Mouse (Mus musculus) midbrain, embryonic 11.5 days (tissue): ENCODE measurements around the gene Elmo1. TPM values are rescaled to one million over a fixed set of nuclear protein-coding genes. Genes with fewer than 3 reads are reported as not detected.
A peak's percentile ranks its signal among the peaks of the same experiment; 100 is the strongest.

Experiments
- ATAC-seq: fragments of 200-750 bp; cut with Nextera tagmentation; 2 replicates; pipeline ENCODE4 v1.8.0; 2017; ENCODE audit warnings: moderate TSS enrichment, moderate library complexity; ENCODE audit not compliant: low FRiP score
- DNase-seq: peaks from one replicate; pipeline ENCODE4 v3.0.0; 2015; ENCODE audit warnings: low spot score; ENCODE audit errors: missing footprints
- H3K27ac ChIP-seq: fragments of 300-500 bp; sonication (generic); 2 replicates; pipeline ENCODE4 v1.5.1; 2014; ENCODE audit warnings: low read depth, low read length
- H3K27me3 ChIP-seq: fragments of 300-500 bp; sonication (generic); 2 replicates; pipeline ENCODE4 v1.6.1; 2014; ENCODE audit warnings: mild to moderate bottlenecking, low read length, moderate library complexity, mixed read lengths; ENCODE audit not compliant: control insufficient read depth, insufficient read depth
- H3K36me3 ChIP-seq: fragments of 300-500 bp; sonication (generic); 2 replicates; pipeline ENCODE4 v1.6.1; 2014; ENCODE audit warnings: mild to moderate bottlenecking, low read length, moderate library complexity, mixed read lengths; ENCODE audit not compliant: control insufficient read depth, insufficient read depth
- H3K4me1 ChIP-seq: fragments of 300-500 bp; sonication (generic); 2 replicates; pipeline ENCODE4 v1.6.1; 2014; ENCODE audit warnings: low read length; ENCODE audit not compliant: control insufficient read depth, insufficient read depth
- H3K4me2 ChIP-seq: fragments of 300-500 bp; sonication (generic); 2 replicates; pipeline ENCODE4 v1.6.1; 2014; ENCODE audit warnings: mild to moderate bottlenecking, moderate library complexity
- H3K4me3 ChIP-seq: fragments of 300-500 bp; sonication (generic); 2 replicates; pipeline ENCODE4 v1.5.1; 2014; ENCODE audit warnings: low read depth, low read length
- H3K9ac ChIP-seq: fragments of 300-500 bp; sonication (generic); 2 replicates; pipeline ENCODE4 v1.6.1; 2014; ENCODE audit warnings: low read length
- H3K9me3 ChIP-seq: fragments of 300-500 bp; sonication (generic); 2 replicates; pipeline ENCODE4 v1.6.1; 2016; ENCODE audit warnings: low read length; ENCODE audit not compliant: control insufficient read depth
- WGBS: fragments of 180-500 bp; shearing (Covaris S2); extraction: QIAGEN DNeasy Blood & Tissue Kit; methylation state at CpG from one replicate; pipeline ENCODE4 v1.1.7; 2014; 5-methylcytosine and 5-hydroxymethylcytosine counted together
- polyA plus RNA-seq: library from polyadenylated mRNA; unstranded; fragments of >200 nt; fragmentation: Nextera tagmentation; extraction: Ambion mirVana; gene quantifications from 2 replicates; pipeline ENCODE4 v1.2.1, GENCODE M21; 2014

Gene Elmo1
- polyA plus RNA-seq, 1 experiment from 2014 or later, result 19.1 TPM

DNA sequence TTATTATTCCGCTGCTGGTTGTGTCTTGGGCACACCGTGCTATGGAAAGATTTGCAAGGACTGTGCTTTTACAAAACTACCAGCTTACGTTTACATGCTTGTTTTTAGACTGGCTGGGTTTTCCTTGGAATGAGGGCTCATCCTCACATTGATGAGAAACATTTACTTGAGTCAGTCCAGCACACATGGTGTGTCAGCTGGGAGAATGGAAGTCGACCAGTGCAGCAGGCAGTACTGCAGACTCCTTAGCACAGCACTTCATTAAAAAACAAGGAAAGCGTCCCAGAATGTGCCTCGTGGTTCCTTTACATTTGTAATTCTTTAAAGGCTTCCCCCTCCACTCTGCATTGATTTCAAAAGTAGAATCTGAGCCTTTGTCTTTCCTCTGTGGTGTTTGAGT is 179.8 kb downstream of the Elmo1 start:
- WGBS, result 64% methylated on average over 6 of the region's 6 CpGs
- Histone ChIP-seq H3K27ac (no peak overlapping the region), H3K9ac (no peak overlapping the region), H3K27me3 (no peaks in the 10 kb centered on the region), H3K36me3 (no peaks in the 10 kb centered on the region), H3K4me2 (no peak overlapping the region), H3K4me3 (no peak overlapping the region), H3K4me1 (no peaks in the 10 kb centered on the region), H3K9me3 (no peaks in the 10 kb centered on the region)
- no peak for DNase-seq
- ATAC-seq, result no peak

GRCm38 (mm10) chr13:20271799-20272198 is 181.4 kb downstream of the Elmo1 start:
- H3K27ac ChIP-seq, result no peak overlapping the region
- H3K4me2 ChIP-seq, result no peak overlapping the region
- DNase-seq, result no peak
- H3K9me3 ChIP-seq, result no peaks in the 10 kb centered on the region
- no peaks in the 10 kb centered on the region for H3K4me1 ChIP-seq
- H3K27me3 ChIP-seq, result no peaks in the 10 kb centered on the region
- H3K4me3 ChIP-seq, result no peak overlapping the region
- no peaks in the 10 kb centered on the region for H3K36me3 ChIP-seq
- H3K9ac ChIP-seq, result no peak overlapping the region
- ATAC-seq, result no peak
- 56% methylated on average over 3 of the region's 3 CpGs for WGBS

DNA sequence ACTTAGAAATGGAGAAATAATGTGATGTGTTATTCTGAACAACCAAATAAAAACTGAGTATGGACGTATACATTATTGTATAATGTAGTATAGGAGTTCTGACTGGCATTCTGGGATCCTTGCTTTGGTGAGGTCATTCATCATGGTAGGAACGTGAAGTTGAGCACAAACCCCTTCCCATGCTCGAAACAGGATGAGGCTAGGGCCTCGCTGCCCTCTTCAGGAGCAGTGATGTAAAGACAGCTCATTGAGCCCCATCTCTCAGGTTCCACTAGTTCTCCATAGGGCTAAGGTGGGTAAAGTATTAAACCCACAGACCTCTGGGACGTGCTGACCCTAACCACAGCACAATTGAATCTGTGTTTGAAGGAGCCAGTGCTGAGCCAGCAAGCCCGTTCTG is 182.2 kb downstream of the Elmo1 start:
- Histone ChIP-seq H3K4me2 (no peak overlapping the region), H3K4me1 (no peaks in the 10 kb centered on the region), H3K36me3 (no peaks in the 10 kb centered on the region), H3K4me3 (no peak overlapping the region), H3K9ac (no peak overlapping the region), H3K27me3 (no peaks in the 10 kb centered on the region), H3K9me3 (no peaks in the 10 kb centered on the region), H3K27ac (no peak overlapping the region)
- DNase-seq (peak; percentile 86), ATAC-seq (peak; percentile 24; the same call in 1 of the 2 replicates)
- whole genome bisulfite sequencing, result 54% methylated on average over 6 of the region's 6 CpGs

GRCm38 (mm10) chr13:20279889-20280288 is 189.5 kb downstream of the Elmo1 start:
- 92% methylated on average over 2 of the region's 2 CpGs for WGBS
- no peaks in the 10 kb centered on the region for H3K4me1 ChIP-seq
- no peak overlapping the region for H3K9ac ChIP-seq
- no peak for ATAC-seq
- no peak overlapping the region for H3K4me2 ChIP-seq
- no peak for DNase-seq
- no peak overlapping the region for H3K27ac ChIP-seq
- H3K9me3 ChIP-seq, result no peaks in the 10 kb centered on the region
- no peaks in the 10 kb centered on the region for H3K36me3 ChIP-seq
- H3K27me3 ChIP-seq, result no peaks in the 10 kb centered on the region
- H3K4me3 ChIP-seq, result no peak overlapping the region

GRCm38 (mm10) chr13:20283891-20284290 is 193.5 kb downstream of the Elmo1 start:
- H3K27ac ChIP-seq, result no peak overlapping the region
- no peak for ATAC-seq
- H3K4me2 ChIP-seq, result no peak overlapping the region
- no peak overlapping the region for H3K4me3 ChIP-seq
- no peaks in the 10 kb centered on the region for H3K4me1 ChIP-seq
- 94% methylated on average over 7 of the region's 7 CpGs for WGBS
- H3K27me3 ChIP-seq, result no peaks in the 10 kb centered on the region
- H3K36me3 ChIP-seq, result no peaks in the 10 kb centered on the region
- no peak overlapping the region for H3K9ac ChIP-seq
- no peak for DNase-seq
- no peaks in the 10 kb centered on the region for H3K9me3 ChIP-seq

- Histone ChIP-seq H3K27ac (no peak overlapping the region), H3K4me3 (no peak overlapping the region), H3K27me3 (no peaks in the 10 kb centered on the region), H3K4me1 (no peaks in the 10 kb centered on the region), H3K36me3 (no peaks in the 10 kb centered on the region), H3K4me2 (no peak overlapping the region), H3K9ac (no peak overlapping the region), H3K9me3 (no peaks in the 10 kb centered on the region)
- ATAC-seq (no peak), DNase-seq (no peak)
- 92% methylated on average over 6 of the region's 6 CpGs for WGBS
Measured at GRCm38 (mm10) chr13:20286680-20287079, 196.3 kb downstream of the Elmo1 start.

DNA sequence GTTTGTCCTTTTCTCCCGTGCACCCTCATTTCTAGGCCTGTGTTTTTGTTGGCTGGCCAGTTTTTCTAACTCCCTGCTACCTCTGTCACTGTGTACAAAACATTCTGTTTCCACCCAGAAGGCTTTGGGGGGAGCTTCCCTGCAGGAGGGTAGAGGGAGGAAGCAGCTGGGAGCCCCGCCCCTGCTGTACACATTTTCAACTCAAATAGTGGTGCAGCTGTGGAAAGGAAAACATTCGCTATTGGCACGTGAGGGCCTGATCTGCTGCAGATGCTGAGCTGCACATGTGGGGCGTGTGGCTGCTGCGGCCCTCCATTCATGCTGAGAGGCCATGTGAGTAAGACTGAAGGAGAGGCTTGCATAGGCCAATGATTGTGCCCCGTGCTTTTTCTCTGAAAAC is 198.0 kb downstream of the Elmo1 start:
- H3K27ac ChIP-seq, result no peak overlapping the region
- no peaks in the 10 kb centered on the region for H3K4me1 ChIP-seq
- no peaks in the 10 kb centered on the region for H3K36me3 ChIP-seq
- no peak overlapping the region for H3K4me3 ChIP-seq
- no peaks in the 10 kb centered on the region for H3K27me3 ChIP-seq
- H3K4me2 ChIP-seq, result no peak overlapping the region
- WGBS, result 77% methylated on average over 7 of the region's 7 CpGs
- no peak overlapping the region for H3K9ac ChIP-seq
- no peak for ATAC-seq
- DNase-seq, result no peak
- no peaks in the 10 kb centered on the region for H3K9me3 ChIP-seq

DNA sequence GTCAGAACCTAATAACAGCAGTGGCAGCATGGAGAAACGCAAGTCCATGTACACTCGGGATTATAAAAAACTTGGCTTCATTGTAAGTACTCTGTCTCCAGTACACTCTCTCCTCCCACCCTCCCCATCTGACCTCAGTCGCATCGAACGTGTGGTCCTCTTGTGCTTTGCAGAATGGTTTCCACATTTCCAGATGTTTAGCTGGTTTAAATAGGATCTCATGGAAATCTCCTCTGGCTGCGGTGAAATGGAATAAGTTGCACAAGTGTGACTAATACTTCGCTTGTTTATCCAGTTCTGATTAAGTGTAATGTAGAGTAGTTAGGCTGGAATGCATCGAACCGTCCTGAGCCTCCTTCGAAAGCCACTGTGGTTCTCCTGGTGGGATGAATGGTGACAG is 200.0 kb downstream of the Elmo1 start:
- Histone ChIP-seq H3K4me3 (no peak overlapping the region), H3K27me3 (no peaks in the 10 kb centered on the region), H3K27ac (no peak overlapping the region), H3K9me3 (no peaks in the 10 kb centered on the region), H3K36me3 (no peaks in the 10 kb centered on the region), H3K9ac (no peak overlapping the region), H3K4me2 (no peak overlapping the region), H3K4me1 (no peaks in the 10 kb centered on the region)
- no peak for DNase-seq
- ATAC-seq, result no peak
- WGBS, result 85% methylated on average over 10 of the region's 10 CpGs

DNA sequence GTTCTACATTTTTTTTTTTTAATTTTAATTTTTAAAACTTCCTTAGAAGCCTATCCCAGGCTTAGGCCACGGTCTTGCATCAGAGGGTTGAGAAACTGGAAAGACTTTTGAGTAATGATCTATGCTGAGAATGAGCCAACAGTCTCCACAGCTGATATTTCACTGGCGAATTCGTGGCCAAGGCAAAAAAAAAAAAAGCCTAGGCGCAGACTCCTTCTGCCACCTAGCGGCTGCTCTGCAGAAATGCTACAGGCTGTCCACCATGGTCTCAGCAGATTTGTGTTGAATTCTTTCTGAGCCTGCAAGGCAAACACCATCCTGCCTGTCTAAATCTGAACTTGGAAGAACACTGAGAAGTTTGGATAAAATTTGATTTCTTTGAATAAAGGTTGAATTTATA is 202.0 kb downstream of the Elmo1 start:
- ATAC-seq, result peak; percentile 54; the same call in 1 of the 2 replicates
- Histone ChIP-seq H3K27ac (no peak overlapping the region), H3K9me3 (no peaks in the 10 kb centered on the region), H3K27me3 (no peaks in the 10 kb centered on the region), H3K4me3 (no peak overlapping the region), H3K9ac (no peak overlapping the region), H3K4me2 (no peak overlapping the region), H3K4me1 (no peaks in the 10 kb centered on the region), H3K36me3 (no peaks in the 10 kb centered on the region)
- no peak for DNase-seq
- 7% methylated on average over 5 of the region's 5 CpGs for WGBS
